Mouse (Mus musculus) C3H10T1/2 (cell line): ENCODE data around the gene Lonrf2. TPM values are rescaled to one million over a fixed set of nuclear protein-coding genes. Genes with fewer than 3 reads are reported as not detected.

ENCODE experiments used
- polyA plus RNA-seq, 2 experiments: library from polyadenylated mRNA; unstranded; fragments of >200 nt; fragmentation: generic; extraction: Trizol; gene quantifications; one replicate each; pipeline ENCODE4 v1.2.1; 2012; ENCODE audit warnings: missing spikeins in 2 of 2

The Lonrf2 gene
- not detected for polyA plus RNA-seq

DNA sequence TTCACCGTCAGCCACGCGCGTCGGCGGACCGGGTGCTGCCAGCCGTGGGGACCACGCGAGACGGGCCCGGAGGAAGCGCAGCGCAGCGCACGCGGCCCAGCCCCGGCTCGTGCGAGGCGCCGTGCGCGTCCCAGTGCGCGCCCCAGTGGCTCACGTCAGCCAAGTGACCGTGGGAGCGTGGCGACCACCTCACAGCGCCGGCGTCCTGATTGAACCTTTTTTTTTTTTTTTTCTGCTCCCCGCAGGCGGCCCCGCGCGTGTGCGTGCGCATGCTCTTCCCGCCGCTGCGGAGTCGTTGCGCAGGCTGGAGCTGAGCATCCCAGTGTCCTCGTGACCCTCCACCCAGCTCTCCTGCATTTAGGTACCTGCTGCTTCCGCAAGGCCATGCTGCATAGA, at the start of gene Lonrf2:
TSS of gene Lonrf2 (minus strand) at position 235 of the 396 bp plus-strand sequence.

Other genes with a start within 250 kb of the Lonrf2 start
- gene Aff3, start 171.8 kb downstream of the Lonrf2 start, polyA plus RNA-seq = 1 to 10 TPM in 1 of 2 experiments, under 1 TPM in 1; 0.04 to 2.1 TPM
- gene Chst10, start 61.5 kb upstream of the Lonrf2 start, polyA plus RNA-seq = 1 to 10 TPM; 2.5 to 9.0 TPM
- gene Nms, start 102.4 kb upstream of the Lonrf2 start, polyA plus RNA-seq = not detected
- gene Pdcl3, start 148.9 kb upstream of the Lonrf2 start, polyA plus RNA-seq = 10 to 100 TPM; 13.7 to 51.5 TPM